Mouse (Mus musculus) limb, embryonic 10.5 days (tissue): Measurements from ENCODE around the gene Naa40. TPM values are rescaled to one million over a fixed set of nuclear protein-coding genes. Genes with fewer than 3 reads are reported as not detected.

Experiments
- DNase-seq: peaks from one replicate; pipeline ENCODE4 v3.0.0-alpha.2; 2017; ENCODE audit warnings: low spot score
- H3K27ac ChIP-seq: fragments of 300-500 bp; sonication (generic); 2 replicates; pipeline ENCODE4 v1.5.1; 2016; ENCODE audit warnings: mild to moderate bottlenecking
- H3K27me3 ChIP-seq: fragments of 300-500 bp; sonication (generic); 2 replicates; pipeline ENCODE4 v1.6.1; 2016; ENCODE audit warnings: low read depth, mild to moderate bottlenecking; ENCODE audit not compliant: poor library complexity, severe bottlenecking
- H3K36me3 ChIP-seq: fragments of 300-500 bp; sonication (generic); 2 replicates; pipeline ENCODE4 v1.6.1; 2016; ENCODE audit warnings: mild to moderate bottlenecking, moderate library complexity
- H3K4me1 ChIP-seq: fragments of 300-500 bp; sonication (generic); 2 replicates; pipeline ENCODE4 v1.6.1; 2016
- H3K4me3 ChIP-seq: fragments of 300-500 bp; sonication (generic); 2 replicates; pipeline ENCODE4 v1.5.1; 2016; ENCODE audit warnings: mild to moderate bottlenecking, moderate library complexity
- H3K9me3 ChIP-seq: fragments of 300-500 bp; sonication (generic); replicated peaks from 2 replicates; pipeline ENCODE4 v1.6.1; 2016; ENCODE audit warnings: mild to moderate bottlenecking
- WGBS: fragments of 180-500 bp; shearing (Covaris S2); methylation state at CpG from one replicate; pipeline ENCODE4 v1.1.7; 2016; 5-methylcytosine and 5-hydroxymethylcytosine counted together
- polyA plus RNA-seq: library from polyadenylated mRNA; unstranded; fragments of >200 nt; fragmentation: Nextera tagmentation; extraction: Ambion mirVana; gene quantifications from 2 replicates; pipeline ENCODE4 v1.2.1, GENCODE M21; 2016

Naa40 gene
- polyA plus RNA-seq, 1 experiment from 2014 or later = 92.4 TPM

- no peaks in the 10 kb centered on the region for H3K36me3 ChIP-seq
- peak; percentile 74 for DNase-seq
- peaks cover 87% of the 10 kb centered on the region for H3K4me1 ChIP-seq
- WGBS = 5% methylated on average over 23 of the region's 23 CpGs
- H3K27me3 ChIP-seq = peaks cover 100% of the 10 kb centered on the region
- no peaks in the 10 kb centered on the region for H3K9me3 ChIP-seq
- peak overlapping the region; percentile 39 for H3K27ac ChIP-seq
- peak overlapping the region; percentile 36 for H3K4me3 ChIP-seq
Measured at GRCm38 (mm10) chr19:7182273-7182949, 58.6 kb downstream of the Naa40 start.

- no peak overlapping the region for H3K27ac ChIP-seq
- no peak for DNase-seq
- 62% methylated on average over 7 of the region's 7 CpGs for WGBS
- no peaks in the 10 kb centered on the region for H3K9me3 ChIP-seq
- H3K36me3 ChIP-seq = no peaks in the 10 kb centered on the region
- no peak overlapping the region for H3K4me3 ChIP-seq
- peaks cover 99% of the 10 kb centered on the region for H3K27me3 ChIP-seq
- peaks cover 84% of the 10 kb centered on the region for H3K4me1 ChIP-seq
Measured at GRCm38 (mm10) chr19:7181496-7181895, 59.5 kb downstream of the Naa40 start.

- no peaks in the 10 kb centered on the region for H3K36me3 ChIP-seq
- peaks cover 99% of the 10 kb centered on the region for H3K27me3 ChIP-seq
- no peak overlapping the region for H3K27ac ChIP-seq
- WGBS = 75% methylated on average over 8 of the region's 8 CpGs
- DNase-seq = no peak
- H3K9me3 ChIP-seq = no peaks in the 10 kb centered on the region
- H3K4me1 ChIP-seq = peaks cover 84% of the 10 kb centered on the region
- H3K4me3 ChIP-seq = no peak overlapping the region
Measured at GRCm38 (mm10) chr19:7180756-7181405, 60.1 kb downstream of the Naa40 start.

GRCm38 (mm10) chr19:7178841-7179452 lies 62.0 kb downstream of the Naa40 start:
- Histone ChIP-seq H3K27ac (peak overlapping the region; percentile 42; the same call in 1 of the 2 replicates), H3K36me3 (no peaks in the 10 kb centered on the region), H3K9me3 (no peaks in the 10 kb centered on the region), H3K27me3 (peaks cover 98% of the 10 kb centered on the region), H3K4me1 (peaks cover 77% of the 10 kb centered on the region), H3K4me3 (no peak overlapping the region)
- DNase-seq = no peak
- 37% methylated on average over 3 of the region's 3 CpGs for WGBS

GRCm38 (mm10) chr19:7177804-7178511 lies 63.0 kb downstream of the Naa40 start:
- H3K27me3 ChIP-seq = peaks cover 98% of the 10 kb centered on the region
- H3K4me3 ChIP-seq = no peak overlapping the region
- peaks cover 77% of the 10 kb centered on the region for H3K4me1 ChIP-seq
- H3K9me3 ChIP-seq = no peaks in the 10 kb centered on the region
- no peaks in the 10 kb centered on the region for H3K36me3 ChIP-seq
- H3K27ac ChIP-seq = peak overlapping the region; percentile 42; the same call in 1 of the 2 replicates
- DNase-seq = no peak
- 49% methylated on average over 13 of the region's 13 CpGs for WGBS

- H3K9me3 ChIP-seq = no peaks in the 10 kb centered on the region
- no peak for DNase-seq
- no peaks in the 10 kb centered on the region for H3K36me3 ChIP-seq
- peaks cover 75% of the 10 kb centered on the region for H3K4me1 ChIP-seq
- H3K27ac ChIP-seq = peak overlapping the region; percentile 14; the same call in 1 of the 2 replicates
- H3K27me3 ChIP-seq = peaks cover 94% of the 10 kb centered on the region
- no peak overlapping the region for H3K4me3 ChIP-seq
- 5% methylated on average over 11 of the region's 11 CpGs for WGBS
Measured at GRCm38 (mm10) chr19:7176041-7176696, 64.8 kb downstream of the Naa40 start.

Other genes starting within 250 kb of the Naa40 start
- 17.4 and 19.4 TPM in 2 replicates for gene Dnajc4, start 248.6 kb downstream of the Naa40 start, polyA plus RNA-seq
- gene Nudt22, start 245.1 kb downstream of the Naa40 start, polyA plus RNA-seq = 21.1 and 21.2 TPM in 2 replicates
- 7.4 and 10.6 TPM in 2 replicates for gene Trpt1, start 245.1 kb downstream of the Naa40 start, polyA plus RNA-seq
- 7.0 and 7.5 TPM in 2 replicates for gene Fermt3, start 221.7 kb downstream of the Naa40 start, polyA plus RNA-seq
- gene Stip1, start 201.2 kb downstream of the Naa40 start, polyA plus RNA-seq = 455 and 483 TPM in 2 replicates
- 2.8 and 4.4 TPM in 2 replicates for gene Macrod1, start 184.4 kb downstream of the Naa40 start, polyA plus RNA-seq
- gene Flrt1, start 135.5 kb downstream of the Naa40 start, polyA plus RNA-seq = 0.54 and 1.6 TPM in 2 replicates
- gene Otub1, start 34.9 kb downstream of the Naa40 start, polyA plus RNA-seq = 252 and 263 TPM in 2 replicates
- 862 and 928 TPM in 2 replicates for gene Cox8a, start 23.6 kb downstream of the Naa40 start, polyA plus RNA-seq
- gene Rcor2, start 26.1 kb upstream of the Naa40 start, polyA plus RNA-seq = 54.9 and 63.1 TPM in 2 replicates
- gene Mark2, start 100.7 kb upstream of the Naa40 start, polyA plus RNA-seq = 50.1 and 53.4 TPM in 2 replicates
- gene Spindoc, start 141.8 kb upstream of the Naa40 start, polyA plus RNA-seq = 47.0 and 48.5 TPM in 2 replicates
- gene 2700081O15Rik, start 176.4 kb upstream of the Naa40 start, polyA plus RNA-seq = 5.0 and 6.8 TPM in 2 replicates
- gene Rtn3, start 242.1 kb upstream of the Naa40 start, polyA plus RNA-seq = 95.7 and 103 TPM in 2 replicates